Mouse (Mus musculus) left cerebral cortex, postnatal 14 days (tissue): ENCODE measurements around the gene Ddx43. TPM values are rescaled to one million over a fixed set of nuclear protein-coding genes. Genes with fewer than 3 reads are reported as not detected.
A peak's percentile ranks its signal among the peaks of the same experiment; 100 is the strongest.

Experiments
- DNase-seq, 2 experiments: peaks; one replicate each; pipeline ENCODE4 v3.0.0; 2021 to 2022; ENCODE audit warnings: low spot score in 2 of 2, mixed read lengths in 1 of 2
- intact Hi-C: fragments of 180-260 bp; cut with DNase I; formaldehyde crosslinking; loops from one replicate; pipeline ENCODE4 v1.15.1; 2025
- total RNA-seq, 2 experiments: library from RNA; stranded (reverse); gene quantifications; 2 replicates each; pipeline ENCODE4 v1.2.3; 2021

Gene Ddx43
- total RNA-seq, 2 experiments from 2014 or later = not detected

DNA sequence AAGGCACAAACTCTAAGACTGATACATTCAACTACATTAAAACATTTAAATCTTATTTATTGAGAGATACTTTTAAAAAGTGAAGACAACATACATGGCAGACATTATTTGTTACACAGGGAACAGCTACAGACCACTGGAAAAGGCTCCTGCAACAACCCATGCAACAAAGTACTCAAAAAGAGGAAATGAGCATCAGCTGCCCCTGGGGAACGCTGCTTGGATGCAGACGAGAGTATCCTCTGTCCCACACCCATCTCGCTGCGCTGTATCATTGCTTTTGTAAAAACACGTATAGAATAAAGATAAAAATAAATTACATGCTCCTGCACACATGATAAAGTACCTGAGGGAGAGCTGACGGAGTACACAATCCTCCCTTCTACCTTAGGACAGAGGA is 34.9 kb downstream of the Ddx43 start:
- intact Hi-C loops = no loop called here
- no peak for DNase-seq

DNA sequence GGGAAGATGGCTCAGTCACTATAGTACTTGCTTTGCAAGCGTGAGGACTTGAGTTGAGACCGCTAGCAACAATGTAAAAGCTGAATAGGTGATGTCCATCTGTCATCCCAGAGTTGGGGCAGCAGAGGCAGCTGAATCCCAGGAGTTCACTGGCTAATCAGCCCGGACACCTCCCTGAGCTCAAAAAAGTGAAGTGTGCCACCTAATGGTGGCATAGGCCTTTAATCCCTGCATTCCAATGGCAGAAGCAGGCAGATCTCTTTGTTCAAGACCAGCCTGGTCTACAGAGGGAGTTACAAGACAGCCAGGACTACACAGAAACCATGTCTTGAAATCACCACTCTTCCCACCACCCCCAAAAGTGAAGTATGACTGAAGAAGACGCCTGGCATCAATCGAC is 36.9 kb downstream of the Ddx43 start:
- intact Hi-C loops = no loop called here
- no peak for DNase-seq

DNA sequence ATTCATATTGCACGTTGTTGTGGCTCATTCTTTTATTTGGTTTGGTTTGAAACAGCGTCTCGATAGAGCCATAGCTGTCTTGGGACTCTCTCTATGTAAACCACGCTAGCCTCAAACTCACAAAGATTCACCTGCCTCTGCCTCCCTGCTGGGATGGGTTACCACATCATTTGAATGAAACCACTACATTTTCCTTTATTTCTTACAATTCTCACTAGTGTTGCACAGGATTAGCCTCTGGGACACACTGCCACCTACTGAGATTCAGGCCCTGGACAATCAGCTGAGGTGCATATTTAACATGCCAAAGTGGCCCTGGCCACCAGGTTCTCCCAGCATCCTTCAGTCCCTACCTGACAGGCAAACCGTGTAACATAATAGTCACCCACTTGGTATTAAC is 43.8 kb downstream of the Ddx43 start:
- DNase-seq = no peak
- intact Hi-C loops = no loop called here

DNA sequence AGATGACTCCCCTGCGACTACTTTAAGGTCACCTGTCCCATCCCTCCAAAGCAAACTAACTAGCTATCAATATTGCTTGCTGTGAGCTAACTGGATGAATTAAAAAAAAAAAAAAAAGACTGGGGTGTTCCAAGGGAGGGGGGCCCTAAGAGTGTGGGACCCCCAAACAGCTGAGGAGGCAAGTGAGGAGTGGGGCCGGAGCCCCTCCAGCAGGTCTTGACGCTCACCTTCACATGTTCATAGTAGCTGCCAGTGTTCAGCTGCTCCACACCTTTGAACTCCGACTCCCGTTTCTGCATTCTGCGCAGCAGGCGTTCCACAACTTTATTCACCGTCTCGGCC is 46.6 kb downstream of the Ddx43 start:
- intact Hi-C loops = loop anchor here (10.0 kb wide), 1 partner anchor 247 kb away; no protein-coding TSS in a partner anchor

DNA sequence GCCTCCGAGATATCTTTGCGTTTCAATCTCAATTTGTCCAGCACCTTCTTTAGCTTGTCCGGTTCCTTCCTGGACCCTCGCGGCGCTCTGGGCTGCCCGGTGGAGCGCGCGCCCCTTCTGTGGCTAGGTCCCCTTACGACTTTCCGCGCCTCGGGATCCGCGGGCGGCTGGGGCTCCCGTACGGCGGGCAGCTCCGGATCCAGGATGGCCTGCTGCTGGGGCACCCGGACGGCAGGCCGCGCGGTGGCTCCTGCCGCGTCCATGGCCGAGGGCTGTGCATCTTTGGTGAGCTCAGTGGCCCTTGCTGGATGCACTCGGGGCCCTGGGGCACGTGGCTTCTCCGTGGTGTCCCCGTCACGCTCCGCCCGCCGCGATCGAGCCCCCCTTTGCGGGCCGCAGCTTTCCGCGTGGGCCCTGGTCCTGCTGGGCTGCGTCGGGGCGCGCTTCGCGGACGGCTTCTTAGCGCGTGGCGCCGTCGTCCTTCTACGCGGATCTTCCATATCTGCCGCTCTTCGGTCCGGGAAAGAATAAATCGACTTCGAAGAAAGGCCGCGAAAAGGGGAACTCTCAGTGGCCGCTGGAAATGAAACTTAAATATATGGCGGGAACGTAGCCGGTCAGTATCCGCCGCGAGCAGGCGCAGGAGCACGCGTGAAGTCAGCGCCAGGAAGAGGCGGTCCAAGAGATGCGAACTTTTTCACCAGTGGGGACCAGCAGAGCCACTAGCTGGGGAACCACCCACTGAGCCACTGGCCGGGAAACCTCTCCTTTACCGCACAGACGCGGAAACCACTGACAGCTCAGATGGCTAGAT is 47.2 kb downstream of the Ddx43 start, which contains the start of gene Cgas:
TSS of gene Cgas (minus strand) at position 659 of the 814 bp plus-strand sequence.
- DNase-seq = peak; percentile 19 to 45
- intact Hi-C loops = loop anchor here (10.0 kb wide), 1 partner anchor 248 kb away; no protein-coding TSS in a partner anchor

More for the DNA sequence above, 46.6 kb downstream of the Ddx43 start:
- DNase-seq = no peak

DNA sequence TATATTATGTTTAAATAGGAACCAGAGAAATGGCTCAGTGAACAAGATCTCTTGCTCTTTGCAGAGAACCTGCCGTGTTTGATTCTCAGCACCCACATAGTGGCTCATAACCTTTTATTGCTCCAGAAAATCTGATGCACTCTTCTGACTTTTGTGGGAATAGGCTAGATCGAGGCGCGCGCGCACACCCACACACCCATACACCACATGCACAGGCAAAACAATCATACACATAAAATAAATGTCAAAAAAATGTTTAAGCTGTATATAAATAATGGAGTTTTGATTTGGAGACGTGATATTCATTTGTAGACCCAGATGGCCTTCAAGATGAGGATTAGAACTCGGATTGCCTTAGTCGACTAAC is 52.0 kb downstream of the Ddx43 start:
- DNase-seq = no peak
- intact Hi-C loops = loop anchor here (10.0 kb wide), 1 partner anchor 253 kb away; no protein-coding TSS in a partner anchor

DNA sequence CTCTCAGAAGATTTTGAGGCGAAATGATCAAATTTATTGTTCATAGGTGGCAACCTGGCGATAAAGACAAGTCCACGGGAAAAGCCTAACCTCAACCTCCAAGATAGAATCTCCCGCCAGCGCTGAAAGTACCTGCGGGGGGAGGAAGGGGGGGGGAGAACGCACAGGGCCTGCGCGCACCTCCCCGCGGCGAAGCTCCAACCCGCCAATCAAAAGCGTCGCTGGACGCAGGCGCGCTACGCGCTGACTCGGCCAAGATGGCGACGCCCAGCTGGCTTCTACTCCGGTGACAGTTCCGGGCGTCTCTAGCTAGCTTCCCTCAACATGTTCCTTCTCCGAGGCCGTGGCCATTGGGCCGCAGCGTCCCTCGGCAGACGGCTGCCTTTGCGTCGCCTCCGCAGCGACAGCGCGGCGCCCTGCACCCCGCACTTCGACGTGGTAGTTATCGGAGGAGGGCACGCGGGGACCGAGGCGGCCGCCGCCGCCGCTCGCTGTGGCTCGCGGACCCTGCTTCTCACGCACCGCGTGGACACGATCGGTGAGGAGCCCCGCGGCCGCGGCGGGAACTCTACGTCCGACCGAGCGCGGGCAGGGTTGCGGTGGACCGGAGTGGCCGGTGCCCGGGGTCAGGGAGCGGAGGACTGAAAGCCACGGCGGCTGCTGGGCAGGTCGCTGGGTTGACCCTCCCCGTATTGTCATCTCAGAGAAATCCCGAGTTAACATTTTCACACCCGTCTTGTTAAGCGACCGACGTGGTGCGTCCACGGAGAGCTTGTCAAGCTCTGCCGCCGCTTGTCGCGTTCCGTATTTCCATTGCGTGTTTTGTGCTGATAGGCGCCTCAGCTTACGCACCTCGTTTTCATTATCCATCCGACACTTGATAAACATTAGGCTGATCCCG is 52.6 kb downstream of the Ddx43 start, which contains the start of the genes Mto1 and Gm17324:
TSS of gene Mto1 (plus strand) at position 236 of the 901 bp plus-strand sequence.
TSS of gene Gm17324 (minus strand) at position 814 of the 901 bp plus-strand sequence.
- DNase-seq = peak; percentile 82 to 90
- intact Hi-C loops = loop anchor here (10.0 kb wide), 1 partner anchor 253 kb away; no protein-coding TSS in a partner anchor

DNA sequence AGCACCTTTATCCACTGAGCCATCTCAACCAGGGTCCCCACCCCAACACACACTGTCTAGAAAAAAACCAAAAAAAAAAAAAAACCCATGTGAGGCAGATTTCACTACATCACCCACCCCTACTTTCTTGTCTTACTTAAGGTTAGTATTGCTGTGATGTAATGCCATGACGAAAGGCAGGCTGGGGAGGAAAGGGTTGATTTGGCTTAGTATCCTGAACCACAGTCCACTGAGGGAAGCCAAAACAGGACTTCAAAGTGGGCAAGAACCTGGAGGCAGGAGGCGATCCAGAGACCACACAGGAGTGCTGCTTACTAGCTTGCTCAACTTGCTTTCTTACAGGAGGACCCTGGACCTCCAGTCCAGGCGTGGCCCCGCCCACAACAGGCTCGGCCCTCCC is 54.8 kb downstream of the Ddx43 start:
- intact Hi-C loops = no loop called here
- DNase-seq = no peak

DNA sequence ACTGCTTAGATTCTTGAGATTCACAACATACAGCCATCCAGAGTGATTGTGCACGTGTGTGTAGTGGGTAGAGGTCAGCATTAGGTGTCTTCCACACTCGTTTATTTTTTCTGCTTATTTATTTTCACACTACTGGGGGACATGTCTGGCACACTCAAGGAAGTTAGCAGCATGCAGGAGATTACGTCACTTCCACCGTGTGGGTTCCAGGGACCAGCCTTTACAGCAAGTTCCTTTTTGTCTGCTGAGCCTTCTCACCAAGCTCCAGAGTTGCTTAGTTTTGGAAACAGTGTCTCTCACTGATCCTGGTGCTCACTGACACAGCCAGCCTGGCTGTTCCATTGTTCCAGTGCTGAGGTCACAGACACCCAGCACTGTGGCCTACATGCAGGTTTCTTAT is 55.8 kb downstream of the Ddx43 start:
- no peak for DNase-seq
- intact Hi-C loops = no loop called here

DNA sequence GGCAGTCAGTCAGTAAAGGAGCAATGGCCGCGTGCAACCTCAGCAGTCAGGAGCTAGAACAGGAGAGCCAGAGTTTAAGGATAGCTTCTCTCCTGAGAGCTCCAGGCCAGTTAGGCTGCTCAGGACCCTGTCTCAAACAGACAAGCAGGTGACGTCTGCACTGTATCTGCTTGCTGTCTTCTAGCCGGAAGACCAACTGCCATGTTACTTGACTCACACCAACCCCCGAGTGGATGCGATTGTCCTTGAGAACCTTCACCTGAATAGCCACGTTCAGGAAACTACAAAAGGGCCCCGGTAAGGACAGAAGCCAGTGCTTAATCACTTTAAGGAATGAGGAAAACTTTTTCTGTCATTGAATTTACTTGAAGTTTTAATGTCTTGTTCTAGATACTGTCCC is 61.4 kb downstream of the Ddx43 start:
- intact Hi-C loops = no loop called here
- no peak for DNase-seq

DNA sequence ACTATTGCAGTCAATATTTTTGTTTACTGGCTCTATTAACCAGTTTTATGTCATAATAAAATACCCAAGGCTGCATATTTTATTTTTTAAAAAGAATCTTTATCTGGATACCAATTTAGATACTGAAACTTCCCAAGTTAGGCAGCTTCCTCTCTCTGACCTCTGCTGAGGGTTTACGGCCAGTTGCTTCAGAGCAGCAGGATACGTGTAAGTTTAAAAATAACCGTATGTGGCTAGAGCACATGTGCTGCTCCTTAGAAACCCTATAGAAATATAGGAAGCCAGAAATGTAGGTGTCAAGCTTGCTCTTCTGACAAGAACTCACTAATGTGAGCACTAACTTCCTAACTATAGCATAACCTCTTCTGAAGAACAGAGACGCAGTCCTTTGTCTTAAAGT is 67.8 kb downstream of the Ddx43 start:
- no peak for DNase-seq
- intact Hi-C loops = no loop called here

DNA sequence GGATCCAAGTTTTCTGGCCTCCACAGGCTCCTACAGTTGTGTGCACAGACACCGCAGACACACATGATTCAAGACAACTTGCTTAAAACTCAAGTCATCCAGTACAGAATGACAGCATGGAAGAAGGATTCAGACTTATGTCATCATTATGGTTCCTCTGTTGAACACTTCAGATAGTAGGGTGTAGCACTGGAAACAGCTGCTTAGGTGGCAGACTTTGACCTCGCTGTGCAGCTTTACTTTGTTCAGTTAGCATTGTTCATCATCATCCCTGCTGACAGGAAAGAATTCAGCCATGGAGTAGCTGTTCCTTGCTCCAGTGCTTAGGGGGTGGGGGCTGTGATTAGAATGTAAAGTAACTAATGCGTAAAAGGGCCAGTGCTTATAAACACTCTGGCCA is 70.1 kb downstream of the Ddx43 start:
- intact Hi-C loops = no loop called here
- no peak for DNase-seq

Other genes starting within 250 kb of the Ddx43 start
- 10 to 100 TPM; 34.9 to 36.3 TPM for gene Gsta4, start 213.0 kb upstream of the Ddx43 start, total RNA-seq
- gene Gsta1, start 165.1 kb upstream of the Ddx43 start, total RNA-seq = not detected
- gene Gm3776, start 138.6 kb upstream of the Ddx43 start, total RNA-seq = not detected
- not detected for gene Gm10639, start 105.9 kb upstream of the Ddx43 start, total RNA-seq
- gene Omt2a, start 81.0 kb upstream of the Ddx43 start, total RNA-seq = not detected
- not detected for gene Omt2b, start 68.2 kb upstream of the Ddx43 start, total RNA-seq
- gene Gsta2, start 40.0 kb upstream of the Ddx43 start, total RNA-seq = not detected
- not detected for gene Dppa5a, start 27.6 kb upstream of the Ddx43 start, total RNA-seq
- gene Ooep, start 17.1 kb upstream of the Ddx43 start, total RNA-seq = not detected
- gene Cgas, start 47.5 kb downstream of the Ddx43 start, total RNA-seq = under 1 TPM; 0.53 to 0.77 TPM
- gene Mto1, start 52.4 kb downstream of the Ddx43 start, total RNA-seq = 10 to 100 TPM; 24.1 to 26.6 TPM
- gene Gm17324, start 53.0 kb downstream of the Ddx43 start, total RNA-seq = 1 to 10 TPM in 1 of 2 experiments, under 1 TPM in 1; 0.74 to 1.3 TPM
- 1,000 to 10,000 TPM; 2,769 to 2,846 TPM for gene Eef1a1, start 93.4 kb downstream of the Ddx43 start, total RNA-seq
- gene Slc17a5, start 192.3 kb downstream of the Ddx43 start, total RNA-seq = 10 to 100 TPM; 17.6 to 19.2 TPM
- gene Cd109, start 219.8 kb downstream of the Ddx43 start, total RNA-seq = 1 to 10 TPM in 1 of 2 experiments, under 1 TPM in 1; 0.64 to 1.2 TPM